Mouse (Mus musculus): ENCODE data around the gene Gm11554.
"Not testable (repeated sequence)": the region's sequence is repeated elsewhere in the genome, so short reads cannot be mapped to it uniquely, and the experiment has no call there.

Gm11554 gene

GRCm38 (mm10) chr11:99804346-99804745 is at the start of gene Gm11554:
Gene Gm11554 (minus strand): TSS chr11:99804446.
- not testable (repeated sequence) for DNase-seq

- no peak for DNase-seq
These were observed 47.3 kb upstream of the Gm11554 start, which contains the start of gene Krtap4-16 for GRCm38 (mm10) chr11:99851508-99851907. Gene Krtap4-16 (minus strand): TSS chr11:99851608.

- DNase-seq = no peak
These were observed 42.5 kb upstream of the Gm11554 start for GRCm38 (mm10) chr11:99846746-99847145.

- no peak for DNase-seq
These were observed 37.9 kb upstream of the Gm11554 start for GRCm38 (mm10) chr11:99842185-99842584.

- no peak for DNase-seq
These were observed 33.7 kb upstream of the Gm11554 start, which contains the start of gene 2300003K06Rik for GRCm38 (mm10) chr11:99837966-99838365. Gene 2300003K06Rik (minus strand): TSS chr11:99838066.

- DNase-seq = not testable (repeated sequence)
These were observed 11.3 kb upstream of the Gm11554 start, which contains the start of gene Gm11564 for GRCm38 (mm10) chr11:99815566-99815965. Gene Gm11564 (minus strand): TSS chr11:99815666.

GRCm38 (mm10) chr11:99809792-99810191 is 5.5 kb upstream of the Gm11554 start, which contains the start of gene Krtap4-13:
Gene Krtap4-13 (minus strand): TSS chr11:99809892.
- not testable (repeated sequence) for DNase-seq

GRCm38 (mm10) chr11:99798832-99799231 is 5.4 kb downstream of the Gm11554 start, which contains the start of gene Gm11569:
Gene Gm11569 (minus strand): TSS chr11:99798932.
- DNase-seq = not testable (repeated sequence)

GRCm38 (mm10) chr11:99793367-99793766 is 10.9 kb downstream of the Gm11554 start, which contains the start of gene Gm11596:
Gene Gm11596 (minus strand): TSS chr11:99793467.
- DNase-seq = no peak

GRCm38 (mm10) chr11:99784900-99785299 is 19.3 kb downstream of the Gm11554 start, which contains the start of gene Krtap4-9:
Gene Krtap4-9 (plus strand): TSS chr11:99785200.
- not testable (repeated sequence) for DNase-seq

- no peak for DNase-seq
These were observed 23.6 kb downstream of the Gm11554 start, which contains the start of gene Krtap4-8 for GRCm38 (mm10) chr11:99780604-99781003. Gene Krtap4-8 (minus strand): TSS chr11:99780704.

- DNase-seq = no peak
These were observed 25.8 kb downstream of the Gm11554 start for GRCm38 (mm10) chr11:99778401-99778800.

GRCm38 (mm10) chr11:99772813-99773212 is 31.4 kb downstream of the Gm11554 start, which contains the start of gene Gm11595:
Gene Gm11595 (minus strand): TSS chr11:99772913.
- DNase-seq = not testable (repeated sequence)

- DNase-seq = no peak
These were observed 35.8 kb downstream of the Gm11554 start for GRCm38 (mm10) chr11:99768410-99768809.

- DNase-seq = no peak
These were observed 45.4 kb downstream of the Gm11554 start for GRCm38 (mm10) chr11:99758877-99759276.
